Mouse (Mus musculus): ENCODE measurements around the gene Fam174b.

Gene Fam174b

DNA sequence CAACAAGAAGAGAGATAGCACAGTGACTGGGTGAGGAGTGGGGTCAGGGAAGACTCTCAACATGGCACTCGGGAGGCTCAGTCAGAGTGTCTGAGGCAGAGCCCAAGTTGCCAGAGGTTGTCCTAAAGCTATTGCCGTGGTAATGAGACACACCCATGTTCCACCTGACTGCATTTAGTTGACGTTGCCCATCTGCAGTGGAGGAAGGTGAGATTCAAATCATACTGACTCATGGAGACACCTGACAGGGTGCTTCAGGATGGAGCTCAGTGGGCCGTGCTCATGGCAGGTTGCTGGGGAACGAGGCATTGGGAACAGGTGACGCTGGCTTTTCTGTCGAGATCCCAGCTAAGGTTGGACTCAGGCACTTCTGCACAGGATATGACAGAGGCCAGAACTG lies 9.9 kb downstream of the Fam174b start:
- DNase-seq (ENCODE audit: low spot score in 2 of 2) = no peak

DNA sequence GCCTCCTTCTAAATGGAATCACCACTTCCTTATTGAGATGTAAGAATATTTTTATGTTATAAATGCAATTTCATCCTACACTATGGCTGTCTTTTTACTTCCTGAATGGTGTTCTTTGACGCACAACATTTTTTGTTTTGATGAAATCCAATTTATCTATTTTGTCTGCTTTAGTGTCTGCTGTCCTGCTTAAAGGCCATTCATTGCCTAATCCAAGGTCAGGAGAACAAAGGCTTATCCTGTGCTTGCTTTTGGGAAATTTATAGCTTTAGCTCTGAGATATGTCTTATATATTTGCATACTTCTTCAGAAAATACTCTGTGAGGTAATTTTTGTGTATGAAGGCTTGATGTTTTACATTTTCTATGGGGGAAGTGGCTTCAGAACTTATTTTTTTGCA lies 13.5 kb downstream of the Fam174b start:
- DNase-seq (ENCODE audit: low spot score in 2 of 2) = no peak

DNA sequence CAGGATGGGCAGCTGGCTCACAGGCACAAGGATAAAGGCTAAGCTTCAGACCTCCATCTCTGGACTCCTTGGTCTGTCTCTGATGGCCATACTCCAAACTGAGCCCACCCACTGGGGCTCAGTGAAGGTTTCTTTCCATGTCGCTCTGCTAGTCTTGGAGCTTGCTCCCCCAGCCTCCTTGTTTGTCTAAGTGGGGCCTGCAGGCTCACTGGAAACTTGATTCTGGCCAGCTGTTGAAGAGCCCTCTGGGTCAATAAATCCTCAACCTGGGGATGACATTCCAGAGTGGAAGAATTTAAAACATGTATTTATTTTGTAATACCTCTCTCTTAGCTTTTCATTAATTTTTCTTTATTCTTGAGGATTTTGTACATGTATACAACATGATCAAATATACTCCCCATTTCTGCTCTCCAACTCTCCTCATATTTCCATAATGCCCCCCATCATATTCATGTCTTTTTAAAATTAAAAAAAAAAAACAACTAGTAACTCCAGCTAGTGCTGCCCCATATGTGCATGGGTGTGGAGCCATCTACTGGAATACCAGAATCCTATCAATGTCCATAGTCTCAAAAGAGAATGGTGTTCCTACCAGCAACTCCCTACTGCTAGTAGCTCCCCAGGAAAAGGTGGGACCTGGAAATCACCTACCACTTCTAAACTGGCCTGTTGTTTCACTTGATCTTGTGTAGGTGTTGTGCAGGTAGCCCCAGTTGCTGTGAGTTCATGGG lies 15.4 kb downstream of the Fam174b start:
- DNase-seq (ENCODE audit: low spot score in 2 of 2) = no peak

DNA sequence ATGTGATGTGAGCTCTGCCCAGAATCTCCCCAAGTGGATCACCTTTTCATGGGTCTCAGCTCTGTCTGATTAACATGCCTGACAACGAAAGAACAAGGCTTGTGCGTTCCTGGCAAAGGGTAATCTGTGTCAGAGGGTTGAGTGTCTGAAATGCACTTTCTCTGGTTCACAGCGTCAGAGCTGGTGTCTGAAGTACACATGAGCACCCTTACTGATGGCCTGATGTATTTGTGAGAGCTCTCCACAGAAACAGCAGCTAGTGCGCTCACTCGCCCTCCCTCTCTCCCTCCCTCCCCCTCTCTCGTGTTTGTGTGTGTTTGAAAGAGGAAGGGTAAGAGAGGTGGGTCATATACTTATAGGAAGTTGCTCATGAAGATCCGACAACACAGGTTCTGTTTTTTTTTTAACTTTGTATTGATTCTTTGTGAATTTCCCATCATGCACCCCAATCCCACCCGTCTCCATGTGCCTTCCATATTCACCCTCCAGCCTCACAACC lies 21.6 kb downstream of the Fam174b start:
- no peak for DNase-seq (ENCODE audit: low spot score in 2 of 2)

DNA sequence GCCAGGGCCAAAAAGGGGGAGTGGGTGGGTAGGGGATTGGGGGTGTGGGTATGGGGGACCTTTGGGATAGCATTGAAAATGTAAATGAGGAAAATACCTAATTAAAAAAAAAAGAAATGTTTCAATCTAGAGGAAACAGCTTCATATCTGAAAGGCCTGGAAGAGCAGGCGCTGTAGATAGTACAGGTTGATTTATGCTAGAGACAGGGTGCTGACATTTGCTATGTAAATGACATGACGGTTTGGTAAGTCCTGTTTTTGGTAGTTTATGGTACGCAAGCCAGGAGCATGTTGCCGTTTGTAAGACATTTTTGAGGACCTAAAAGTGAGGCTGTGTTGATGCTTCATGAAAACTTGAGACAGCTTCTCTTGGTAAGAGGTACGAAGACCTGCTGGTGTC lies 24.6 kb downstream of the Fam174b start:
- DNase-seq (ENCODE audit: low spot score in 2 of 2) = no peak

DNA sequence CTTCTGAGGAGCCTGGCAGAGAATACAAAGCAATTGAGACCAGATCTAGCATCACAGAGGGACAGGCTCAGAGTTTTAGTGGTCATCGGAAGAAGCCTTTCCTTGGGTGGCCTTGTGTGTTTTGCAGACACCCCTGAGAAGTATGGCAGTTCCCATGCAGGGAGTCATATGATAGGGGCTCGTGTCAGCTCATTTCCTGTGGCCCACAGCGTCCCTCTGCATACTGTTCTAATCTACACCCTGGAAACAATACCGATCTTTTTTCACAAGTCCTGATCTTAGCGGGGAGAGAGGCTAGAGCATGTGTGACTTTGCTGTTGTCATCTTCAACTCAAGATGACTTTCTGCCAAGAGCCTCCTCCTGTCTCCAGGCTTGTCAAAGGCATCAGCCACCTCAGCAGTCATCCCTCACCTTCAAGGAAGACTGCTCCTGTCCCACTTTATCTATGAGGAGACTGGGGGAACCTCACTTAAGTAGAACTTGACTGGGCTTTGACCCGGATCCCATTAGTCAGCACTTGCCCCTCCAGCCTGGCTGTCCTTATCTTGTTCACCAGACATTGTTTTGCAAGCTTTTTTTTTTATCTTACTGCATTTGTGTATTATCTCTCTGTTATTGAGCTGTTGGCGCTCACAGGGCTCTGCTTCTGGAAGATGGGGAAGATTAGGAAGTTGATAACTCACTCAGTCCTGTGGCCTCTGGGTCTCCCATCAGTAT lies 25.2 kb downstream of the Fam174b start:
- DNase-seq (ENCODE audit: low spot score in 2 of 2) = no peak

DNA sequence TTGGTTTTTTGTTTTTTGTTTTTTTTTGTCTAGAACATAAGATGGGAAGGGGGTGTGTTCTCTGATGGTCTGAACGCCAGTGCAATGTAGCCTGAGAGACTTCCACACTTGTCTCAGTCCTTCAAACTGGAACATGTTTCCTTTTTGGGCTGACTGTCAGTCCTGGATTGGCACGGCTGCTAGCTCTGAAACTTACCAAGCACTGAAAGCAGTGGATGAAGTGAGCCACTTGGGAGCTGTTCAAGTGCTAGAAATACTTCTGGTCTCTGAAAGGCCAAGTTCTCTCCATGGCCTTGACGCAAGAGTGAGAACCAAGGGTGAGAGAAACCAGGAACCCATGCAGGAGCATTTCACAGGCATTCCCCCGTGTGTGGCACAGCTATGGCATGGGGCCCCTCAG lies 29.1 kb downstream of the Fam174b start:
- no peak for DNase-seq (ENCODE audit: low spot score in 2 of 2)

DNA sequence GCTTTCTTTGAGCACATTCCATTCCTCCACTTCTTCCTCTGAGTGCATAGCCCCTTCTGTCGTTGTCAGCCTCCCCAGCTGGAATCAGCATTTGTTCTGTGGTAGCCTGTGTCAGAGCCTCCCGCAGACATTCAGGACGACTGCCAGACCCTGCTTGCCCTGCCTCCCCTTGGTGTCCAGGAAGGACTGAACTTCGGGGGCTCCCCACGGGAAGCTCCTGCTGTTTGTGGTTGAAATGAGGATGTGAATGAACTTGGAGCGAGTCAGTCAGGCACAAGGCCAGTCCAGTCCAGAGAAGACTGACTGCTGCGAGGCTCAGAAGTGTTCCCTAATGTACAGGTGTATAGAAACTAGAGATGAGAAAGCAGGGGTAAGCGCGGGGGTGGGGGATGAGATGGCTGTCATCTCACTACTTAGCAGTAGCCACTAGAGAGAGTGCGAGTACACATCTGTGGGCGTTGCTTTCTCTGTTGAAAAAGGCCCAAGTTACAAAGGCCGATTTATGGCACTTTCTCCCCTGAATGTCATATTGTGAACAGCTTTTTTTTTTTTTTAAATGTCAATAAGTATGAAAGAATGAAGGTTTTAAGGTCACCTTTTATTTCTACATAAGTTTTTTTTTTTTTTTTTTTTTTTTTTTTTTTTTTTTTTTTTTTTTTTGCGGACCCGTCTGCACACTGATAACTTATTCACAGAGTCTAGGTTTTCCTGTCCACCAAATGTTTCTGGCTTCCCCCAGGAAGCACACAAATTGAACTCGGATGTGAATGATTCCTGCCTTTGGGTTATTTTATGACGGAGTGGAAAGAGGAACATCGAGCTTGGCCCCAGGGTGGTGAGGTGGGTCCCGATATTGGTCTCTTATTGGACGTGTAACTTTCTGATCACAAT lies 31.5 kb downstream of the Fam174b start:
- DNase-seq (ENCODE audit: low spot score in 2 of 2) = no peak

DNA sequence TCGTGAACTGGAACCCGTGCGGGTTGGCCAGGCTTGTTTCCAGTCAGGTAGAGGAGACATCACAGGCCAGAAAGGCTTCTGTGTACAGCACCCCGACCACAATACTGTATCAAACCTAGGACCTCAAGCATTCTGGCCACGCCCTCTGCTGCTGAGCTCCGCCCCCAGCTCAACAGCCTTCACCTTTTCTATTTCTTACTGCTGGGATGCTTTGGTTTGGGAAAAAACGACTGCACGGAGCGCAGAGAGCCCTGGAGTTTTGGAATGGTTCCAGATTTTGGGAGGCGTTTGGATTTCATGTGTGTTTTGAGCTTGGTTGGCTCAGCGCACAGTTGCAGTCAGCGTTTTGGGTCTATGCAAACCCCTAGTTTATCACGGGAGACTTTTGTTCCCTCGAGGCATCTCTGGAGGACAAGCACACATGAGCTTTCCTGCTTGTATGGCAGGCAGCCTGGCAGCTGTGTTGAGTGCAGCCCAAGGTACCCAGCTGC lies 32.2 kb downstream of the Fam174b start:
- no peak for DNase-seq (ENCODE audit: low spot score in 2 of 2)

DNA sequence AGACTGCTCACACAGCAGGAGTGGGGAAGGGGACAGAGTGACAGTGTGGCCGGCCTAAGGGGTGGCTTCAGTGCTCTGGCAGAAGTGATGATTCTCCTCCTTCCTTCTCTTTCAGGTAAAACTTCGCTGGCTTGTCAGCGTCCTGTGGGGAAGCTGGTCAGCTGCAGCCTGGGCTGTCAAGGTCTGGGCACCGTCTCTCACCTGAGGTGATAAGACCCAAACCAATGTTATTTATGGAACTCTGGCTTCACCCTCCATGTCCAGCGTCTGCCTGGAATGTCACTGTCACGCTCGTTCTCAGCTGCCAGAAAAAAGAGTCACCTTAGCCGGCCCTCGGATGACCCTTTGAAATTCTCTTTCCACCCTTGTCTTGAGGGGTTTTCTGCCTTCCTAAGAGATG lies 34.7 kb downstream of the Fam174b start:
- DNase-seq (ENCODE audit: low spot score in 2 of 2) = no peak

DNA sequence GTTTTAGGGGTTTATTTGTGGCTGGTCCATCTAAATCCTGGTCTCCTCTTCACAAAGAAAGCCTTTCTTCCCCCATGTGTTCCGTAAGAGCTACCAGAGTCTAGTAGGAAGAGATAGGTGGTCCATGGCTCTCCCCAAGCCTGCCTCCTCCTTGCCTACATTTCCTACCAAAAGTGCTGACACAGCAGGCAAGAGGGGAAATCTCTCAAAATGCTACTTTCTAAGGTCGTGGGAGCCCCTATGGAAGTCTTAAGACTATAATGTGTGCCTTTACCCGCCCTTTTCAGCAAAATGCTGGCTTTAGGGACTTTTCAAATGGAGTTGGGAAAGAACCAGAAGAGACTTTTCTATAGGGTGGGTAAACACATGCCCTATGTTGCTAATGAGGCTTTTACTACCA lies 37.7 kb downstream of the Fam174b start:
- DNase-seq (ENCODE audit: low spot score in 2 of 2) = no peak

DNA sequence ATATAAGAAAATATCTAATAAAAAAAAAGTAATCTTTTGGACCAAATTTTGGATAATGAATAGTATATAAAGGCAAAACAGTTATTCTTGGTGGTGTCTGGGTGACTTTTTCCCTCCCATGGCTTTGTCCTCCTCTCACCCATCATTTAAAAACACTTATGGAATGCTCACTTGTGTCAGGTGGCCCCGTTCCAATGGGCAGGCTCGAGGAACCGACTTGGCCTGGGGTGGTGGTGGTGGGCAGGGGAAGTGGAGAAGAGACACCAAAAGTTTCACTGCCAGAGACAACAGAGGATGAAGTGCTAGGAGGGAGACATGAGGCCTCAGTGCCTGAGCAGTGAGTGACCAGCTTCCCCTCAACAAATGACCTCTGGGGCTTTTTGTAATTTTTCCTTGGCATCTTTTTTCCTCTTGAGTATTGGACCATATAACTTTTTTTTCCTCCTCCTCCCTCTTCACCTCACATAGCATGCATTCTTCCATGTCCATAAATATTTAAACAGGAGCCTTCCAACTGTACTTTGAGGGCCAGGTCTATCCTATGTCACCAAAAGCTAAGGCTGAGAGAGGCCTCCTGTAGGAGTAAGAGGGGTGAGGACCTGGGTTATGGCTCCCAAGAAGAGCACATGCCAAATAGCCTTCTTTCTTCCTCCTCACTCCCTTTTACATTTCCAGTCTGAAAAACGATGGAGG lies 44.8 kb downstream of the Fam174b start:
- no peak for DNase-seq (ENCODE audit: low spot score in 2 of 2)

DNA sequence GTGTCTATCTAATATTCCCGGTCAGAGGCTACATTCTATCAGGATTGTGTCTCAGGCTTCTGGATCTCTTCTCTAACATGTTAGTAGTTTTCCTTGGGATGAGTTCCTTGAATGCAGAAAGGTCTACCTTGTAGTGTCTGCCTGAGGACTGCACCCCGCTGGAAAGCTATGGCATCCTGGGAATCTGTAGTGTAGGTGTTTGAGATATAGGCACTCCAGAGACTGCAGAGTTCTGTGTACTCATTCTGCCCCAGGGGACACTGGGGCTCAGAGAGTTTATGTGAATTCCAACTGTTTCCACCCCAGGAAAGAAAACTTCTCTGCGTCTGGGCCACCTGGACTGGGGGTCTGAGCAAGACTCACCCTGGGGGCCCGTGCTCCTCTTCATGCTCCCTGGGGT lies 45.7 kb downstream of the Fam174b start:
- DNase-seq (ENCODE audit: low spot score in 2 of 2) = no peak

DNA sequence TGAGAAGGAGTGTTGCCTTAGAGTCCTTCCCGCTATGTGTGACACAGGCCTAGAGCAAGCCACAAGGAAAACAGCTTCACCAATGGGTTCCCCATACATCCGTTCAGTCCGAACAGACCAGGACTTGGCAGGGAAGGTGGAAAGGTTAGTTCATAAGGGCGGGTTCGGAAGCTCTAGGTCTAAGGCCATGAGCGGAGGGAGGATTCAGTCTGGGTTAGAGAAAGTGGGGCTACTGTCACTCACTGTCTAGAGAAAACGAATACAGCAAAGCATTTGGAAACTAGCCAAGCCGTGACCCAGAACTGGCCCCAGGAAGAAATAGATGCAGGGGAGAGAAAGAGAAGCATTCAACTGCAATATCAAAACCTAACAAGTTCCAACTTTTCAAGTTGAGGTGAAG lies 47.4 kb downstream of the Fam174b start:
- no peak for DNase-seq (ENCODE audit: low spot score in 2 of 2)

DNA sequence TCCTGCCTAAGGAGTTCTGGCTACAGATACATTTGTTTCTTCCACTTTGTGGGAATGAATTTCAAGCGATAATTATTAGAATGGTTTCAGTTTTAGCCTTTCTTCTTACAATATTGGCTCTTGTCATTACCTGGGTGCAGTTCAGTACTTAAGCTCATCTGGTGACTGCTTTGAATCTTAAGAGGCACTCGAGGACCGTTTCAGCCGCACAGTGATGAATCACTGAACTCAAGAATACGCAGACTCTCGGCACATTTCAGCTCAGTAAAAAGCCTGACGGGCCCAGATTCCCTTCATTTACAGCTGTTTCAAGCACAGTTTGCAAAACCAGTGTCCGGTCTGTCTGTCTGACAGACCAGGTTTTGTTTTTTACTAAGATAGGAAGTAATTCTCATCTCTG lies 51.0 kb downstream of the Fam174b start:
- DNase-seq (ENCODE audit: low spot score in 2 of 2) = no peak

DNA sequence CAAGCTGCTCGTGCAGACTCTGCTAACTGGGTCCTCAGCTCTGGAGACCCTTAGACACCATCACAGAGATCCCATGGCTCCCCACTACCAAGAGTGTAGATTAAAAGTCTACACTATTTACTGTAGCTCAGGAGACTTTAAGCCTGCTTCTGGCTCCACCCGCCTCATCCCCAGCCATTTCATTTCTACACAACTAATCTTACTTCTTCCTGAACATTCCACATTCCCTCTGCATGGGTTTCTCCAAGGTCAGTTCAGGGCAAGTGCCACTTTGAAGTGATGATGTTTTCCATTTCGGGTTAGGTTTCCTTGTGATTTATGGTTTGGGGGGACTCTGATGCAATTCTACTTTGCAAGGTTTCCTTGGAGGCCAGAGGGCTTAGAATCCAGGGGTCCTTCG lies 52.1 kb downstream of the Fam174b start:
- no peak for DNase-seq (ENCODE audit: low spot score in 2 of 2)

DNA sequence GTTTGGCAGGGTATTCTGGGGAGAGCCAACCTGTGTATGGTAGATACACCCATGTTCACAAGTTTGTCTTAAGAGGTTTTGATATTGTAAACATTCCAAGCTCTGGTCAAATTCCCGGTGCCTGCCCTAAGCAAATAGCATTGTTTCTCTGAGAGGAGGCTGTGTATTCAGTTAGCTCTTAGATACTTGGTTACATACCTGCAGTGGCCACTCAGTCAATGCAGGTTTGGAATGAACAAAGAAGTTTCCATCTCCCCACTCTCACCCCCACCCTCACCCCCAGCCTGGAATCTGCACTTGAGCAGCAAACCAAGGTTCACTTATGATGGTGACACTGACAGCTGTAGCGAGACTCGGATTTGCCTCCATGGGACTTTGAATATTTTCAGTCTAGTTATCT lies 52.5 kb downstream of the Fam174b start:
- DNase-seq (ENCODE audit: low spot score in 2 of 2) = no peak

DNA sequence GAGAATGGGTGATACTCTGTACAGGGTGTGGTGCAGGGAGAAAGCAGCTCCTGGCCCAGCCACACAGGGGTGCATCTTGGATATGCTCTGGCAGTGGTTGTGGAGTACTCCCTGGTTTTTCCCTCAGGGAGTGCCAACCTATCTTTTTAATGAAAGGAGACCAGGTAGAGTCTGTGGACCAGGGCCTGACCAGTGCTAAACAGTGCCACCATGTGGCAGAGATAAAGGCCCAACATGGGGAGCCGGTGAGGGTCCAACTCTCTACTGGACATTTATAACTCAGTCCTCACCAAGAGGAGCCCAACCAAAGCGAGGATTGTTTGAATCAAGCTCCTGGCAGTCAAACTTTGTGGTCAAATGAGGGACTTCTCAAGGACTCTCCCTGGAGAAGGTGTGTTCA lies 69.2 kb downstream of the Fam174b start:
- no peak for DNase-seq (ENCODE audit: low spot score in 2 of 2)

DNA sequence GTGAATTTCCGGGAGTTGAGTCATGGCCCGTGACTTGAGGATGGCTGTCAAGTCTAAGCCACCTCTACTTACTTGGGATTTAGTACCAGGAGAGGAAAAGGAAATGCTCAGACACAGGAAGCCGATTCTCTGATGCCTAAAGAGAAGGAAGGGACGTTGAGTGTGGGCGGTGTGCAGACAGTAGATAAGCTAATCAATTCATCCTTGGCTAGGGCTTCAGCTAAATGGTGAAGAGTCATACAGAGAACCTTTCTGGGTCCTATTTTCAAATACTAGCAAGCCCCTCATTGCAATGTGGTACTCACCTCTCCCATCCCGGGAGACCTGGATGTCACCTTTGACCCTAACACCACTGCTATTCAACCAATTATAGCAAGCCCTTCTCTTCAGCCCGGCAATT lies 71.3 kb downstream of the Fam174b start:
- DNase-seq (ENCODE audit: low spot score in 2 of 2) = no peak

DNA sequence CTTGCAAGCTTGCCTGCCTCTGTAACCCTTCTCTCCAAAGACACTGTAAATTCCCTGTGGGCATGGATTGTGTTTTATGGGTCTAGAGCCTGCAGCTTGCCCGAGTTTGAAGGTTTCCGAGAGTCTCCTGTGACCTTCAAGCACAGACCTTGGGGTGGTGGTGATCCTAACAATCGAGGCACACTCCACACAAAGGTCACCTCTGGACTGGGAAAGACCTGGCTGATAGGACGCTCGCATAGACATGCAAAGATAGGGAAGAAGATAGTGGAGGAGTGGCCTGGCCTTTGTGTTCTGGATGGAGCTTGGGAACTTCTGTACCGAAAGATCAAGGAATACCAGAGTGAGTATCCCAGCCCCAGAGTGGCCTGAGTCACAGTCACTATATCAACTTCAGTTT lies 72.1 kb downstream of the Fam174b start:
- no peak for DNase-seq (ENCODE audit: low spot score in 2 of 2)

DNA sequence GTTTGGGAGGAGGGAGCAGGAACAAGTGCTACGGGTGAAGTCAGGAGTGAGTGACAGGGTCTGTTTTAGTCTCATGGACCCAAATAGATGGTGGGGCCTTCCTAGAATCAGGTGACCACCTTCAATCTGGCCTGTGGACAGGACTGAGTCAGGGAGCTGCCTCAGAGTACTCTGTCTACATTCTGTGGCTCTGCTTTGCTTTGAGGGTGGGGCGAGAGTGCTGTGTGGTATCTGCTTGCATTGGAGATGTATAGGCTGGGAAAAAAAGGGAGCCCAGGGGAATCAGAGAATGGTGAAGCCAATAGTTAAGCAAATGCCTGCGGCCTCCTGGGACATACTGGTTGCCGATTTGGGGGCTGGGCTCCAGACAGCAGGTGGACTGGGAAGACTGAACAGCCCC lies 73.8 kb downstream of the Fam174b start:
- no peak for DNase-seq (ENCODE audit: low spot score in 2 of 2)

DNA sequence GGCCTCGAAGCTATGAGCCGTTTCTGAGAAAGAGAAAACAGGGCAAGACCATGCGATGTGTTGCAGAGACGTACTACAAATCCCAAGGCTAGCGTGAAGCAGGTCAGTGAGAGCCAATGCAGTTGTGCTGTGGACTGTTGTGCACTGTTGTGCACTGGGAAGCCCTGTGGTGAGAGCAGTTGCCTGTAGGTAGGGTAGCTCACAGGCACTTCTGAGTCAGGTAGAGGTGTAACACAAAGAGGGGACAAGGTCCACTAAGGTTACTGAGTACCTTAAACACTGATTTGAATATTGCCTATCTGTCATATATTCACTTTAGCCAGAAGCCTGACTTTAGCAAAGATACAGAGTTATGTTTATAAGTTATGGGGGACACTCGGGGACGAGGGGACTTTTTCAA lies 74.4 kb downstream of the Fam174b start:
- no peak for DNase-seq (ENCODE audit: low spot score in 2 of 2)
